Mouse (Mus musculus) testis, adult 2 months (tissue): Measurements from ENCODE around the gene 4931428F04Rik.

Experiments
- CTCF ChIP-seq: fragments of 200-500 bp; IDR thresholded peaks from 2 replicates; pipeline ENCODE4 v1.5.1; 2012; ENCODE audit warnings: low read depth, mild to moderate bottlenecking, inconsistent platforms, low read length, moderate library complexity; ENCODE audit not compliant: control insufficient read depth, insufficient read depth, insufficient replicate concordance
- POLR2A ChIP-seq: fragments of 200-500 bp; IDR thresholded peaks from 2 replicates; pipeline ENCODE4 v1.6.1; 2012; ENCODE audit warnings: low read depth, mild to moderate bottlenecking, inconsistent platforms, low read length, moderate library complexity; ENCODE audit not compliant: control insufficient read depth

GRCm38 (mm10) chr8:105275840-105276239, 13.8 kb downstream of the 4931428F04Rik start, which contains the start of gene Nol3:
- TF ChIP-seq POLR2A (no peak), CTCF (no peak)
